Mouse (Mus musculus) activated CD4-positive, CD25-positive, alpha-beta regulatory T cell, adult 4 months (primary cell): ENCODE measurements around the gene Gm3127. TPM values are rescaled to one million over a fixed set of nuclear protein-coding genes. Genes with fewer than 3 reads are reported as not detected.
"Not testable (repeated sequence)": the region's sequence is repeated elsewhere in the genome, so short reads cannot be mapped to it uniquely, and the experiment has no call there.

Experiments used
- ATAC-seq: one replicate; pipeline ENCODE4 v1.8.0; 2017
- polyA plus RNA-seq, 2 experiments: library from polyadenylated mRNA; unstranded; fragments of 100-300 nt; shearing (Covaris generic); gene quantifications; one replicate each; pipeline ENCODE4 v1.2.1; 2017

The Gm3127 gene
- not detected for polyA plus RNA-seq

- not testable (repeated sequence) for ATAC-seq
These were observed at the start of gene Gm3127 for GRCm38 (mm10) chr14:4164730-4165129. Gm3127 (plus strand) TSS chr14:4165030.

- not testable (repeated sequence) for ATAC-seq
These were observed 23.2 kb upstream of the Gm3127 start for GRCm38 (mm10) chr14:4141646-4142045.

DNA sequence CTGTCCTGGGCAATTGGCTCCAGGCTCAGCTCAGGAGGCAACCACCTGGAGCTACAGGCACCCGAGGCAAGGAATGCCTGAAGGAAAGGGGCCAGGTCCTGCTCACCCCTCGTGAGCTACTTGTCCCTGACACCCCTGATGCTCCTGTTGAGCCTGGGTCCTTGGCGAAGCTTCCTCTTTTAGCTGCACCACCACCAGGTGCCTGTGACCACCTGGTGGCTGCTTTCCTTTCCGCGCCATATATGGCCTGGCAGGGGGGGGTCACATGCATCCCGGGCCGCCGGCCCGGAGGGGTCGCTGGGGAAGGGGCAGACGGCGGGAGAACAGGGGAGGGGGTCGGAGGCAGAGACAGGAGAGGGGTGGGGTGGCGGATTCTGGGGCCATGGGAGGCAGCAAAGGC lies 17.2 kb downstream of the Gm3127 start:
- ATAC-seq = not testable (repeated sequence)

DNA sequence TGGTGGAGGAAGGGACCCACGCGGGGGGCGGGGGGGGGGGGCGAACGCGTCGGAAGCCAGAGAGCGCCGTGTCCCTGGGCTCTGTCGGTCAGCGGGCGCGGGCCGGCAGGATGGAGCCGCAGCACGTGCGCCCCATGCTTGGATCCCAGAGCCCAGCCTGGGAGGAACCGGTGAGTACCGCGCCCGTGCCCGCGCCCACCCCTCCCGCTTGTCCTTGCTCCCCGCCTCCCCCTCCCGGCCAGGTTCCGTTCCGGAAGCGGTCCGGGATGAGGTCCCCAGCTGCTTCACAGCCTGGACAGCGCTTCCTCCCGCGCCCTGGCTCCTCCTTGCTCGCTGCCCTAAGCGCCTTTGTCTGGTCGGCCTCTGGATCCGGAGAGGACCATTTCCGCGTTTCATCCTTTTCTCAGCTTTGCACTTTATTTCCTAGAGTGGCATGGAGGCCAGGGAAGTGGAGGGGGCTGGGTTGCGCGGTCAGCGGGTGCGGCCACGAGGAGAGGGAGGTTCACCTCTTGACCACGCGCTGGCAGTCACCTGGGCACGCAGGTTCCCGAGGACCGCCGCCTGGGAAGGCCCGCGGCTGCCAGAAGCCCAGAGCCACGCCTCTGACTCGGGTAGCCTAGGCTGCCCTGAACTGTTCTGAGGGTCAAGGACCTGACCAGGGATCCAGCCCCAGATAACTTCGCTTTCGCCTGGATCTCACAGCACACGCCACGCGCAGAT lies 17.8 kb downstream of the Gm3127 start, which contains the start of gene Gm2974:
Gene Gm2974, plus strand, starts transcription at position 86 of the 720 bp plus-strand sequence.
- not testable (repeated sequence) for ATAC-seq

DNA sequence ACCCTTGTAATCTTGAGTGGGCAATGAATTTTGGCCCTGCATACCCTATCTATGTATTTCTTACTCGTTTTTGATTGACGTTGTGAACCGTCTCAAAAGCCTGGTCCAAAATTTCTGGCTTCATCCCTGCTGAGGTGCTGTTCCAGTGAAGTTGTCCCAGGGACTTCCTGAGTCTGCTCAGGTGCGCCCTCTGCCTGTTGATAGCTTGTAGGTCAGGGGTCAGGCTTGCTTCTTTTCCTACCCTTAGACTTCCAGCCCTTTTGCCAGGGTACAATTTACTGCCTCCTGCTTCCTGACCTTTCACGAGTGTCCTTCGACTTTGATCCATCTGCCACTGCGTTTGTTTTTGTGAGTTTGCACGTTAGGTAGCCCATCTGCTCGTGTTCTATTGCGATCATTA lies 18.5 kb downstream of the Gm3127 start:
- ATAC-seq = not testable (repeated sequence)

Other genes with a start within 250 kb of the Gm3127 start
- gene Gm3029, start 233.3 kb upstream of the Gm3127 start, polyA plus RNA-seq = not detected
- gene Gm3095, start 201.5 kb upstream of the Gm3127 start, polyA plus RNA-seq = under 1 TPM; 0.29 to 0.97 TPM
- gene Gm3099, start 166.6 kb upstream of the Gm3127 start, polyA plus RNA-seq = not detected
- 1 to 10 TPM in 1 of 2 experiments, under 1 TPM in 1; 0.65 to 2.6 TPM for gene Gm5796, start 141.1 kb upstream of the Gm3127 start, polyA plus RNA-seq
- gene Gm3115, start 80.9 kb upstream of the Gm3127 start, polyA plus RNA-seq = under 1 TPM; 0.29 to 0.41 TPM
- 1 to 10 TPM in 1 of 2 experiments, under 1 TPM in 1; 0.79 to 2.1 TPM for gene Gm8108, start 54.5 kb upstream of the Gm3127 start, polyA plus RNA-seq
- gene Gm2974, start 17.5 kb downstream of the Gm3127 start, polyA plus RNA-seq = 1 to 10 TPM in 1 of 2 experiments, under 1 TPM in 1; 0.69 to 1.7 TPM
- gene Gm3138, start 84.6 kb downstream of the Gm3127 start, polyA plus RNA-seq = not detected
- gene Gm3149, start 152.3 kb downstream of the Gm3127 start, polyA plus RNA-seq = not detected
- gene 2610042L04Rik, start 169.7 kb downstream of the Gm3127 start, polyA plus RNA-seq = 1 to 10 TPM; 3.1 to 7.4 TPM
- gene Gm3159, start 232.5 kb downstream of the Gm3127 start, polyA plus RNA-seq = not detected